Mouse (Mus musculus): ENCODE measurements around the gene Tyrobp. TPM values are rescaled to one million over a fixed set of nuclear protein-coding genes. Genes with fewer than 3 reads are reported as not detected.

The Tyrobp gene
- polyA plus RNA-seq, 1 experiment from 2014 or later = 59.9 TPM

DNA sequence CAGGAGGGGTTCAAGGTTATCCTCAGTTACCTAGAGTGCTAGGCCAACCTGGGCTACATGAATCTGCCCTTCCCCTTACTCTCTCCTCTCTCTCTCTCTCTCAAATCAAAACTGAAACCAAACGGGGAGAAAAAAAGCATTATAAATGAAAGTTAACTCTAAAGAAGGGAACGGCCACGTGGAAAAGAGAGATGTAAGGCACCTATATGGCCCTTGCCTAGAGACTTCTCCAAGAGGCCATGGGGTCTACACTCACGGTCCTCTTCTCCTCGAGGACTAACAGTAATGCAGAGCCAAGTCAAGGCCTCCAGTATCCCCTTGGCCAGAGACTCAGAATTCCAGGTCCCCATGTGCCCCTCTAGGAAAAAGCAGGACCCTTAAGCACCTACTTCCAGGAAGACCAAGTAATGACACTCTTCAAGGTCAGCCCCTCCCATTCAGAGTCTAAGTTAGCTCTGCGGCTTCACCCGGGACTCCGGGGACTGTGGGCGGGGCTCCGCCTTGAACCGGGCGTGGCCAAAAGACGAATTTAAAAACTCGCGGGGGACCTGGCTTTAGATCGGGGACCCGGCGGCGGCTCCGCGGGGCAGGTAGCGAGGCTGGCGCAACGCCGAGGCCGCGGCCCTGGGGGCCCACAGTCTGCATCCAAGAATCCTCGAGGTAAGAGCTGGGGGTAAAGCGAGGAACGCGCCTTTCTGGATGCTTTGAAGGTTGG, 7.8 kb downstream of the Tyrobp start, which contains the start of gene Nfkbid:
Gene Nfkbid, plus strand, starts transcription at position 558 of the 715 bp plus-strand sequence.
- peak within 1 kb of the TSS; percentile 54 for H3K27ac ChIP-seq (ENCODE audit: low read length)
- H3K9ac ChIP-seq (ENCODE audit: low read depth, low read length) = peak within 1 kb of the TSS; percentile 59
- ATAC-seq = peak; percentile 66
- H3K36me3 ChIP-seq (ENCODE audit: control insufficient read depth, insufficient read depth, low read length) = peaks cover 6% of the 10 kb centered on the region; the same call in 1 of the 2 replicates
- H3K27me3 ChIP-seq (replicated peaks; ENCODE audit: control insufficient read depth, insufficient read depth, low read length) = no peaks in the 10 kb centered on the region
- WGBS = 8% methylated on average over 31 of the region's 31 CpGs
- H3K4me2 ChIP-seq (ENCODE audit: low read depth, low read length) = peak within 1 kb of the TSS; percentile 90
- H3K4me1 ChIP-seq (ENCODE audit: control insufficient read depth, insufficient read depth, low read length) = peaks cover 9% of the 10 kb centered on the region; the same call in 1 of the 2 replicates
- no peaks in the 10 kb centered on the region for H3K9me3 ChIP-seq (ENCODE audit: control insufficient read depth, low read length)
- peak within 1 kb of the TSS; percentile 63 for H3K4me3 ChIP-seq (ENCODE audit: low read length)

DNA sequence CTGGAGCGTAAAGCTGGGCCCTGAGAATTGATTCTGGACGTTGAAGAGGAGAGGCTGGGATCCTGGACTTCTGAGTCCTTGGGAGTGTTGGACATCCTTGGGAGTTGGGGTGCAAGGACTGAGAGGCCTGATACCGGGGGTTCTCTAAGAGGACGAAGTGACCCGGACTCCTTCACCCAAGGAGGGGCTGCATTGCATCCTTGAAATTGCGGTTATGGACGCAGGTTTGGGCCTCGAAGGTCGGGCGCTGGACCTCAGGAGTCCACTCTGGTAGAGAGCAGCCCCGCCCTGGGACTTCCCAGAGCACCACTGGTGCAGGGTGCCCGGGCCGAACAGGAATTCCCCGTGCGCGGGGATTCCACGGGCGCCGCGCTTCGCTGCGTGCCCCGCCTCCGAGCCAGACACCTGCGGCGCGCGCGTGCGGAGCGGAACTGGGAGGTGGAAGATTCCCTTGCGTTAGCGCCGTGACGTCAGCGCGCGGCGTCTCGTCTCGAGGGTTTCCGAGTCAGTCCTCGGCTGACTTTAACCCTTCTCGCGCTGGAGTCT, 8.4 kb downstream of the Tyrobp start:
- peak overlapping the region; percentile 90 for H3K4me2 ChIP-seq (ENCODE audit: low read depth, low read length)
- under 1% methylated on average over 45 of the region's 45 CpGs for WGBS
- H3K9me3 ChIP-seq (ENCODE audit: control insufficient read depth, low read length) = no peaks in the 10 kb centered on the region
- peak overlapping the region; percentile 54 for H3K27ac ChIP-seq (ENCODE audit: low read length)
- peak; percentile 84 for ATAC-seq
- no peaks in the 10 kb centered on the region for H3K27me3 ChIP-seq (replicated peaks; ENCODE audit: control insufficient read depth, insufficient read depth, low read length)
- peaks cover 6% of the 10 kb centered on the region for H3K36me3 ChIP-seq (ENCODE audit: control insufficient read depth, insufficient read depth, low read length)
- H3K4me3 ChIP-seq (ENCODE audit: low read length) = peak overlapping the region; percentile 63
- H3K9ac ChIP-seq (ENCODE audit: low read depth, low read length) = peak overlapping the region; percentile 59
- H3K4me1 ChIP-seq (ENCODE audit: control insufficient read depth, insufficient read depth, low read length) = peaks cover 9% of the 10 kb centered on the region; the same call in 1 of the 2 replicates

DNA sequence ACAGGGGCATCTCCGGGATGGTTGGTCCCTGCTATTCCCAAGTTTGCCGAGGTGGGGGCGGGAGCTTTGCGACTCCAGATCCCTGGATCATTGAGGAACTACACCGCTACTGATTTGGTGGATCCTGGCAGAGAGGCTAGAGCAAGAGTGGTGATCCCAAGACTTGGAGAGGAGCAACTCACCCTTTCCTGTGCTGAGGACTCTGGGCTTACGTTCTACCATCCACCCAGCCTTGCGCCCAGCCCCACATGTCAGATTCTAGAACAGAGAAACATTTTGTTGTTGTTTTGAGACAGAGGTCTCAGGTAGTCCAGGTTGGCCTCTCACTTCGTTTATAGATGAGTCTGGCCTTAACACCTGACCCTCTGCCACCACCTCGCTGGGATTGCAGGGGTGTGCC, 9.0 kb downstream of the Tyrobp start:
- peak; percentile 41 for ATAC-seq

DNA sequence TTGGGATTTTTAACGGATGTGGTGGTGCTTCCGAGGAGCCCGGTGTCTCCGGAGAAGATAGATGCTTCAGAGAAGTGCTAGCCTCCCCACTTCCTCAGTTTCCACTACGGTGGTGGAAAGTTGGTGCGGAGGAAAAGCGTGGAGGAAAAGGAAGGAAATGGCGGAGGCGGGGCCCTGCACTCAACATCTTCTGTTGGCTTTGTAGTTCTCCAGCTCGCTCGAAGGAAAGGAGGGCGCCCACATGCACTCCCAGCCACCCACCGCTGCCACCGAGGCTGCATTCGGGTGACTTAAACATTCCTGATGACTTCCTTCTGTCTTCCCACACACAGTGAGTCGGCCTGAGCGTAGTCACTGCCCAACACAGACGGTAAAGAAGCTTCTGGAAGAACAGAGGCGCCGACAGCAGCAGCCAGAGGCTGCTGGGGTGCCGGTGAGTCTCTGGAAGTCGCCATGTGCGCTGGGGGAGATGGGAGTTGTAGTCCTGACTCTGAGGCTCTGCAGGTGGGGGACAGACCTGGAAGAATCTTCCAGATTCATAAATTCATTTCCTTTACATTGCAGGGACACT, 9.6 kb downstream of the Tyrobp start:
- Histone ChIP-seq H3K4me2 (ENCODE audit: low read depth, low read length) (peak overlapping the region; percentile 90), H3K4me1 (ENCODE audit: control insufficient read depth, insufficient read depth, low read length) (peaks cover 9% of the 10 kb centered on the region; the same call in 1 of the 2 replicates), H3K36me3 (ENCODE audit: control insufficient read depth, insufficient read depth, low read length) (peaks cover 9% of the 10 kb centered on the region), H3K4me3 (ENCODE audit: low read length) (peak overlapping the region; percentile 63), H3K9me3 (ENCODE audit: control insufficient read depth, low read length) (no peaks in the 10 kb centered on the region), H3K27me3 (replicated peaks; ENCODE audit: control insufficient read depth, insufficient read depth, low read length) (no peaks in the 10 kb centered on the region), H3K9ac (ENCODE audit: low read depth, low read length) (peak overlapping the region; percentile 59), H3K27ac (ENCODE audit: low read length) (0 out of 2 replicates have a peak overlapping the region, but pooled peaks have one; percentile 54)
- WGBS = 36% methylated on average over 23 of the region's 23 CpGs
- no peak for ATAC-seq

More for the DNA sequence above, 9.0 kb downstream of the Tyrobp start:
- Histone ChIP-seq H3K9ac (ENCODE audit: low read depth, low read length) (peak overlapping the region; percentile 59), H3K36me3 (ENCODE audit: control insufficient read depth, insufficient read depth, low read length) (peaks cover 9% of the 10 kb centered on the region), H3K27me3 (replicated peaks; ENCODE audit: control insufficient read depth, insufficient read depth, low read length) (no peaks in the 10 kb centered on the region), H3K4me2 (ENCODE audit: low read depth, low read length) (peak overlapping the region; percentile 90), H3K9me3 (ENCODE audit: control insufficient read depth, low read length) (no peaks in the 10 kb centered on the region), H3K4me1 (ENCODE audit: control insufficient read depth, insufficient read depth, low read length) (peaks cover 9% of the 10 kb centered on the region; the same call in 1 of the 2 replicates), H3K4me3 (ENCODE audit: low read length) (peak overlapping the region; percentile 63), H3K27ac (ENCODE audit: low read length) (peak overlapping the region; percentile 54)
- 10% methylated on average over 9 of the region's 9 CpGs for WGBS

DNA sequence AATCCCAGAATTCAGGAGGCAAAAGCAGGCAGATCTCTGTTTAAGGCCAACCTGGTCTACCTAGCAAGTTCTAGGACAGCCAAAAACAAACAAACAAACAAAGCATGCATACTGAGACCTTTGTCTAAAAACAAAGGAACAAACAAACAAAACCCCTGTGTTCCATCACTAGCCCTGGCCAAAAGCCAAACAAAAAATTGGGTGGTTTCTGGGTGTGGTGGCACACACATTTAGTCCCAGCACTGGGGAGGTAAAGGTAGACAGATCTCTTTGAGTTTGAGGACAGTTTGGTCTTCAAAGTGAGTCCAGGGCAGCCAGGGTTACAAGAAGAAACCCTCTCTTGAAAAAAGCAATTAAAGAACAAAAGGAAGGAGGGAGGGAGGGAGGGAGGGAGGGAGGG, 15.8 kb downstream of the Tyrobp start:
- H3K4me2 ChIP-seq (ENCODE audit: low read depth, low read length) = no peak overlapping the region
- H3K27ac ChIP-seq (ENCODE audit: low read length) = no peak overlapping the region
- no peaks in the 10 kb centered on the region for H3K4me1 ChIP-seq (ENCODE audit: control insufficient read depth, insufficient read depth, low read length)
- H3K9ac ChIP-seq (ENCODE audit: low read depth, low read length) = no peak overlapping the region
- no peak for ATAC-seq
- no peaks in the 10 kb centered on the region for H3K27me3 ChIP-seq (replicated peaks; ENCODE audit: control insufficient read depth, insufficient read depth, low read length)
- no peaks in the 10 kb centered on the region for H3K9me3 ChIP-seq (ENCODE audit: control insufficient read depth, low read length)
- H3K36me3 ChIP-seq (ENCODE audit: control insufficient read depth, insufficient read depth, low read length) = peaks cover 9% of the 10 kb centered on the region
- H3K4me3 ChIP-seq (ENCODE audit: low read length) = no peak overlapping the region

DNA sequence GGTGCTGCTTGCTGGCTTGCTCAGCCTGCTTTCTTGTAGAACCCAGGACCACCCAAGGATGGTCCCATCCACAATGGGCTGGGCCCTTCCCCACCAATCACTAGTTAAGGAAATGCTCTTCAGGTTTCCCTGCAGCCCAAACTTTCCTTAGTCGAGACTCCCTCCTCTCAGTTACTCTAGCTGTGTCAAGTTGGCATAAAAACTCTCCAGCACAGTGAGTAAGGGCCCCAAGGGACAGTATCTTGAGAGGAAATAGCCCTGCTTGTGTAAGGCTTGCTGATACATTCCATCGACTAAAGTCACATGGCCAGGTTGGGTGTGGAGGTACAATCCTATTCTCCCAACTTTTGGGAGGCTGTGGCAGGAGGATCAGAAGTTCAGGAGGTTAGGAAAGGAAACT, 16.6 kb downstream of the Tyrobp start:
- ATAC-seq = no peak
- no peaks in the 10 kb centered on the region for H3K4me1 ChIP-seq (ENCODE audit: control insufficient read depth, insufficient read depth, low read length)
- H3K27ac ChIP-seq (ENCODE audit: low read length) = no peak overlapping the region
- no peaks in the 10 kb centered on the region for H3K9me3 ChIP-seq (ENCODE audit: control insufficient read depth, low read length)
- H3K9ac ChIP-seq (ENCODE audit: low read depth, low read length) = no peak overlapping the region
- no peak overlapping the region for H3K4me3 ChIP-seq (ENCODE audit: low read length)
- 43% methylated on average over 2 of the region's 2 CpGs for WGBS
- no peaks in the 10 kb centered on the region for H3K27me3 ChIP-seq (replicated peaks; ENCODE audit: control insufficient read depth, insufficient read depth, low read length)
- no peak overlapping the region for H3K4me2 ChIP-seq (ENCODE audit: low read depth, low read length)
- H3K36me3 ChIP-seq (ENCODE audit: control insufficient read depth, insufficient read depth, low read length) = peaks cover 9% of the 10 kb centered on the region

DNA sequence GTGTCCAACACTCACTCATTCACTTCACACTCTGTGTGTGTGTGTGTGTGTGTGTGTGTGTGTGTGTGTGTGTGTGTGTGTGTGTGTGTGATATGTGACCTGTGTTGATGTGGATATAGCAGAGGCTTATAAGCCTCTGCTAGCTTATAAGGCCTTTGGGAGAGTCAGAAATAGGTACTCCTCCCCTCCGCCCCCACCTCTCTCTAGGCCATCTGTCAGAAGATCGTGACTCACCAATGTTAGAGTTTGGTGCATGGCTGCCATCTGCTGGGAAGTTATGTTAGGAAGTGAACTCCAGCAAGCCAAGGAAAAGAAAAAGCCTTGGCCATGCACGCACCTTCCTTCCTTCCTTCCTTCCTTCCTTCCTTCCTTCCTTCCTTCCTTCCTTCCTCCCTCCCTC, 18.2 kb downstream of the Tyrobp start:
- ATAC-seq = no peak
- no peaks in the 10 kb centered on the region for H3K9me3 ChIP-seq (ENCODE audit: control insufficient read depth, low read length)
- H3K27me3 ChIP-seq (replicated peaks; ENCODE audit: control insufficient read depth, insufficient read depth, low read length) = peaks cover 2% of the 10 kb centered on the region; the same call in 1 of the 2 replicates
- 4% methylated on average over 3 of the region's 3 CpGs for WGBS
- no peak overlapping the region for H3K4me3 ChIP-seq (ENCODE audit: low read length)
- H3K36me3 ChIP-seq (ENCODE audit: control insufficient read depth, insufficient read depth, low read length) = peaks cover 3% of the 10 kb centered on the region; the same call in 1 of the 2 replicates
- no peak overlapping the region for H3K9ac ChIP-seq (ENCODE audit: low read depth, low read length)
- no peak overlapping the region for H3K27ac ChIP-seq (ENCODE audit: low read length)
- no peaks in the 10 kb centered on the region for H3K4me1 ChIP-seq (ENCODE audit: control insufficient read depth, insufficient read depth, low read length)
- no peak overlapping the region for H3K4me2 ChIP-seq (ENCODE audit: low read depth, low read length)

DNA sequence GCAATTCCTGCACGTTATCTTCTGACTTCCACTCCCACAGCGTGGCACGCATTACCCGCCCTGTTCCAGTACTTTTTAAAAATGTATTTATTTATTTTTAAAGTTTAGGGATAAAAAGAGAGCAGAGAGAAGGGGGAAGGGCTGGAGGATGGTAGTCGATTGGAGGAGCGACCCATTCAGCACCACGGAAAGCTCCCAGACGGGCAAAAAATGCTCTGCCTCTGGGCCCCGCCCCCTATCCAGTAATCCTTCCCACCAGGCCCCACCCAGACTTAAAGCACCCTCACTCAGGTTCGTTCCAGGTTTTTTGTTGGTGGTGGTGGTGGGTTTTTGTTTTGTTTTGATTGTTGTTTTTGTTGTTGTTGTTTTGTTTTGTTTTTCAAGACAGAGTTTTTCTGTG, 20.7 kb downstream of the Tyrobp start:
- Histone ChIP-seq H3K27ac (ENCODE audit: low read length) (no peak overlapping the region), H3K4me2 (ENCODE audit: low read depth, low read length) (no peak overlapping the region), H3K27me3 (replicated peaks; ENCODE audit: control insufficient read depth, insufficient read depth, low read length) (peaks cover 2% of the 10 kb centered on the region; the same call in 1 of the 2 replicates), H3K9me3 (ENCODE audit: control insufficient read depth, low read length) (no peaks in the 10 kb centered on the region), H3K4me1 (ENCODE audit: control insufficient read depth, insufficient read depth, low read length) (no peaks in the 10 kb centered on the region), H3K36me3 (ENCODE audit: control insufficient read depth, insufficient read depth, low read length) (no peaks in the 10 kb centered on the region), H3K4me3 (ENCODE audit: low read length) (no peak overlapping the region), H3K9ac (ENCODE audit: low read depth, low read length) (no peak overlapping the region)
- no peak for ATAC-seq
- WGBS = 2% methylated on average over 10 of the region's 10 CpGs

DNA sequence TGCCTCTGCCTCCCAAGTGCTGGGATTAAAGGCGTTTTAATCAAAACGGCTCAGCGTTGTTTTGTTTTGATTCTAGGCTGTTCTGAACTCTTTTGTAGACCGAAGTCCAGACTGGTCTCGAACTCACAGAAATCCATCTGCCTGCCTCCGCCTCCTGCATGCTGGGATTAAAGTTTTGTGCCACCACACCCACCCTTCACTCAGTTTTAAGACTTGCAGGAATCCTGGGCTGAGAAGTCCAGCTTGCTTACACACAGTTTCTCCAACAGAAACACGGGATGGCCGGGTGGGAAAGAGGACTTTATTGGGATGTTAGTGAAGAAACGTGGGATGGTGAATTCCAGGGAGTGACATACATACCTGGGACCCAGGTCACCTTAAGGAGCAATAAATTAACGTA, 21.1 kb downstream of the Tyrobp start:
- Histone ChIP-seq H3K36me3 (ENCODE audit: control insufficient read depth, insufficient read depth, low read length) (no peaks in the 10 kb centered on the region), H3K27ac (ENCODE audit: low read length) (no peak overlapping the region), H3K4me1 (ENCODE audit: control insufficient read depth, insufficient read depth, low read length) (no peaks in the 10 kb centered on the region), H3K27me3 (replicated peaks; ENCODE audit: control insufficient read depth, insufficient read depth, low read length) (peaks cover 2% of the 10 kb centered on the region; the same call in 1 of the 2 replicates), H3K9ac (ENCODE audit: low read depth, low read length) (no peak overlapping the region), H3K9me3 (ENCODE audit: control insufficient read depth, low read length) (no peaks in the 10 kb centered on the region), H3K4me3 (ENCODE audit: low read length) (no peak overlapping the region), H3K4me2 (ENCODE audit: low read depth, low read length) (no peak overlapping the region)
- no peak for ATAC-seq
- 69% methylated on average over 10 of the region's 10 CpGs for WGBS

All from intestine, embryonic 16.5 days (tissue).